Mouse (Mus musculus) stomach, postnatal 0 days (tissue): ENCODE measurements around the gene Fbxl3. TPM values are rescaled to one million over a fixed set of nuclear protein-coding genes. Genes with fewer than 3 reads are reported as not detected.
A peak's percentile ranks its signal among the peaks of the same experiment; 100 is the strongest.

ENCODE experiments used
- ATAC-seq: fragments of 200-750 bp; cut with Nextera tagmentation; 2 replicates; pipeline ENCODE4 v1.8.0; 2017; ENCODE audit not compliant: low FRiP score, low TSS enrichment
- DNase-seq: peaks from one replicate; pipeline ENCODE4 v3.0.0-alpha.2; 2016; ENCODE audit warnings: low spot score
- H3K27ac ChIP-seq: fragments of 300-500 bp; sonication (generic); replicated peaks from 2 replicates; pipeline ENCODE4 v1.5.1; 2014; ENCODE audit warnings: mild to moderate bottlenecking, control low read depth
- H3K27me3 ChIP-seq: fragments of 300-500 bp; sonication (generic); 2 replicates; pipeline ENCODE4 v1.6.1; 2014; ENCODE audit warnings: low read length; ENCODE audit not compliant: control insufficient read depth, insufficient read depth
- H3K36me3 ChIP-seq: fragments of 300-500 bp; sonication (generic); 2 replicates; pipeline ENCODE4 v1.6.1; 2014; ENCODE audit warnings: low read length, mixed read lengths; ENCODE audit not compliant: control insufficient read depth, insufficient read depth
- H3K4me1 ChIP-seq: fragments of 300-500 bp; sonication (generic); replicated peaks from 2 replicates; pipeline ENCODE4 v1.6.1; 2014; ENCODE audit warnings: antibody characterized with exemption; ENCODE audit not compliant: control insufficient read depth, insufficient read depth
- H3K4me2 ChIP-seq: fragments of 300-500 bp; sonication (generic); replicated peaks from 2 replicates; pipeline ENCODE4 v1.6.1; 2014; ENCODE audit warnings: low read depth, mild to moderate bottlenecking, control low read depth, moderate library complexity
- H3K4me3 ChIP-seq: fragments of 300-500 bp; sonication (generic); 2 replicates; pipeline ENCODE4 v1.5.1; 2014; ENCODE audit warnings: low read depth, low read length, control low read depth
- H3K9ac ChIP-seq: fragments of 300-500 bp; sonication (generic); 2 replicates; pipeline ENCODE4 v1.6.1; 2014; ENCODE audit warnings: mild to moderate bottlenecking, low read length, control low read depth, mixed read lengths
- H3K9me3 ChIP-seq: fragments of 300-500 bp; sonication (generic); 2 replicates; pipeline ENCODE4 v1.6.1; 2016; ENCODE audit warnings: low read length; ENCODE audit not compliant: control insufficient read depth
- CTCF ChIP-seq: IDR thresholded peaks from 2 replicates; pipeline ENCODE4 v1.5.1; 2016; ENCODE audit warnings: antibody characterized with exemption, low read depth, mild to moderate bottlenecking, moderate library complexity
- EP300 ChIP-seq: optimal IDR thresholded peaks from 2 replicates; pipeline ENCODE3; 2016; ENCODE audit warnings: antibody characterized with exemption
- WGBS: fragments of 180-500 bp; shearing (Covaris S2); extraction: QIAGEN DNeasy Blood & Tissue Kit; methylation state at CpG from one replicate; pipeline ENCODE4 v1.1.7; 2014; 5-methylcytosine and 5-hydroxymethylcytosine counted together
- polyA plus RNA-seq: library from polyadenylated mRNA; unstranded; fragments of >200 nt; fragmentation: Nextera tagmentation; extraction: Ambion mirVana; gene quantifications from 2 replicates; pipeline ENCODE4 v1.2.1, GENCODE M21; 2015

Gene Fbxl3
- polyA plus RNA-seq, 1 experiment from 2014 or later, result 16.2 TPM

DNA sequence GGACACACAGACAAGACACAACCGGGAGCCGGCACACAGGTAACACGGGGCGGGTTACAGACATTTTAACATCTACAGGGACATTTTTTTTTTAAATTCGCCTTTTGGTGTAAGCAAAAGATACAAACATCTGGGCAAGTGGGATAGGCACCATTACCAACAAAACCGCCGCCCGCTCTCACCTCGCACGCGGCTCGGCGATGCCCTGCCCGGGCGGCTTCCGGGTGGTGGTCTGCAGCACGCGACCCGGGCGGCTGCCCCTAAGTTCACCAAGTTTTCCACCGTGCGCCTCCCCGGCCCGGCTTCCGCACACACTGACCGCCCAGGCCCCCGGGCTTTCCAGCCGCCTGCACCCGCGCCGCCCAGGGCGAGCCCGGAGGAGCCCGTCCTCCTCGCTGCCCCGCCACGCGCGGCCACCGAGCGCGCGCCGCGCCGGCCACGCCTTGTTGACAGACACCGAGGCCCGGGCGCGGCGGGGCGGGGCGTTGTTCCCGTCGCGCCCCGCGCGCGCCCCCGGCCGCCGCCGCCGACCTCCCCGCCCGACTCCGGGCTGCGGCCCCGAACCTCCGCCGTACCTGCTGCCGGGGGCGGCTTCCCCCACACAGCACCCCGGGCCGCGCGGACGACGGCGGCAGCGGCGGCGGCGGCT is 655 bp downstream of the Fbxl3 start:
- ATAC-seq, result peak; percentile 85
- DNase-seq, result peak; percentile 91
- no peaks in the 10 kb centered on the region for H3K27me3 ChIP-seq
- peak overlapping the region; percentile 100 for H3K9ac ChIP-seq
- H3K9me3 ChIP-seq, result no peaks in the 10 kb centered on the region
- TF ChIP-seq EP300, result no peak
- TF ChIP-seq CTCF, result no peak
- H3K27ac ChIP-seq, result peak overlapping the region; percentile 100
- under 1% methylated on average over 41 of the region's 86 CpGs for WGBS
- H3K4me3 ChIP-seq, result peak overlapping the region; percentile 95
- no peaks in the 10 kb centered on the region; the same call in 1 of the 2 replicates for H3K4me1 ChIP-seq
- peaks cover 3% of the 10 kb centered on the region; the same call in 1 of the 2 replicates for H3K36me3 ChIP-seq
- H3K4me2 ChIP-seq, result peak overlapping the region; percentile 67

DNA sequence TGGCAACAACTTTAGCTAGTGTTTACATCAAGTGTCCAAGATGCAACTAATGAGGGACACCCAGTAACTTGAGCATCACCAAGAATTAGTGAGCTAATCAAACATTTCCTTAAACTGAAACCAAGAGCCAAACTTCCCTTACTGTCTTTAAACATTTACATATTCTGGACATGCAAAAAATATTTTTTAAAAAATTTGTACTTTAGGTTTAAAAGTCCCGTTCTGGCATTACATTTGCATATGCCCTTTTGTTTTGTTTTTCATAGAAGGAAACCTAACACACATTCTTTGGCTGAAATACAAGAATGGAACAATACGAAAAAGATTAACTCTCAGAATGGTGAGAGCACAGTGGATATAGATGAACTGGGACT is 1.2 kb downstream of the Fbxl3 start:
- DNase-seq (no peak), ATAC-seq (no peak)
- H3K9ac ChIP-seq, result peak overlapping the region; percentile 100
- no peaks in the 10 kb centered on the region for H3K27me3 ChIP-seq
- WGBS, result 0% methylated on average over 2 of the region's 2 CpGs
- peak overlapping the region; percentile 67 for H3K4me2 ChIP-seq
- TF ChIP-seq CTCF (no peak), EP300 (no peak)
- peak overlapping the region; percentile 95 for H3K4me3 ChIP-seq
- H3K27ac ChIP-seq, result peak overlapping the region; percentile 100
- H3K9me3 ChIP-seq, result no peaks in the 10 kb centered on the region
- H3K36me3 ChIP-seq, result peaks cover 3% of the 10 kb centered on the region; the same call in 1 of the 2 replicates
- no peaks in the 10 kb centered on the region; the same call in 1 of the 2 replicates for H3K4me1 ChIP-seq

DNA sequence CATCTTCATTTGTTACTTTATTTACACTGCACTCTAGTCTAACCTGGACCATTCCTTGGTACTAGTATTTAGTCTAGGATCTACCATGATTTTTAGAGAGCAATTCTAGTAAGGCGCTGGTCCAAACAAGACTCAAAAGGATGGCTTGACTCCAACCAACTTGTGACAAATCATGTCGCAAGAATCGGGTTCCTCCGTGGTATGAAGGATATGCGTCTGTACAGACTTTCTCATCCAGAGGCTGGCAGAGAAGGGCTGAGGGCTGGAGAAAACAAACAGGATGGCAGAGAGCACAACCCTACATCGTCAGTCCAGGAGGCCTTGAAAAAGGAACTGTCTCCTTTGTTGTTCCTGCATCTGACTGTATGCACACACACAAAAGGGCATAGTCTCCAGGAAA is 2.7 kb downstream of the Fbxl3 start:
- no peak for ATAC-seq
- 48% methylated on average over 6 of the region's 6 CpGs for whole genome bisulfite sequencing

DNA sequence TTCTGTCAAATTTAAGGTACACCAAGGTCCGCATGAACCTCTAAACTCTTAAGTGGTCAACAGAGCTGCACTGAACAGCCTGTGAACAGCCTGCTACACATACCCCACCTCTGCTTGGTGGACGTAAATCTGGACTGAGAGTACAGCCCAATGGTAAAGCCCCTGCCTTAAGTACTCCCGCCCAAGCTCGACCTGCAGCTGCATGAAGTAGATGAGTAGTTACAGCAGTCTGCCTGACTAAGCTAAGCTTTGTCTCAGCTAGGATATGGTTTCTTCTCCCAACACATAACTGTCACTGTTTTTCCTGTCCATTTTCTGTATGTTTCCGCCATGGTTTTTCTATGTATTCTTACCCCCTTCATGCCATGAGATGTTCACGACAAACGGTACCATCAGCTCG is 3.5 kb downstream of the Fbxl3 start:
- ATAC-seq, result no peak
- H3K9ac ChIP-seq, result no peak overlapping the region
- TF ChIP-seq EP300, result no peak
- no peak for TF ChIP-seq CTCF
- H3K27ac ChIP-seq, result no peak overlapping the region
- peaks cover 4% of the 10 kb centered on the region for H3K36me3 ChIP-seq
- H3K4me3 ChIP-seq, result no peak overlapping the region
- H3K9me3 ChIP-seq, result no peaks in the 10 kb centered on the region
- H3K27me3 ChIP-seq, result no peaks in the 10 kb centered on the region
- no peak for DNase-seq
- no peaks in the 10 kb centered on the region; the same call in 1 of the 2 replicates for H3K4me1 ChIP-seq
- 93% methylated on average over 8 of the region's 8 CpGs for WGBS
- no peak overlapping the region for H3K4me2 ChIP-seq

More for the DNA sequence above, 2.7 kb downstream of the Fbxl3 start:
- TF ChIP-seq EP300, result no peak
- no peak for TF ChIP-seq CTCF
- Histone ChIP-seq H3K27ac (no peak overlapping the region), H3K36me3 (peaks cover 3% of the 10 kb centered on the region; the same call in 1 of the 2 replicates), H3K27me3 (no peaks in the 10 kb centered on the region), H3K4me3 (no peak overlapping the region), H3K4me2 (no peak overlapping the region), H3K4me1 (no peaks in the 10 kb centered on the region; the same call in 1 of the 2 replicates), H3K9ac (no peak overlapping the region), H3K9me3 (no peaks in the 10 kb centered on the region)
- DNase-seq, result no peak

DNA sequence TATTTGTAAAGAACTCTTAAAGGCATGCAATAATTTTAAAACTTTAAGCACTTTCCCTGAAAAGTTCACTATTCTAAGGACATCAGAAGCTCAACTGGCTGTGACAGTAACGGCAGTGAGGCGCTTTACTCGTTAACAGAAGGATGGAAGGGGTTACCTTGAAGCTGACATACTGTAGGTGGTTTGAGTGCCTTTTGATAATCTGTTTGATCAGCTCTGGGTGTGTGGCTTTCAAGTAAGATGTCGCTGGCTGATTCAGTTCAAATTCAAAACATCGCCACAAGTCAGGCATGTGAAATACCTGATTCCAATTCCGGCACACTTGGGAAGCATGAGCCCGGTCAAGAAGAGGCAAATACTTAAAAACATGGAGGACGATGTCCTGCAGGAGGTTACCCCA is 4.3 kb downstream of the Fbxl3 start:
- ATAC-seq (no peak), DNase-seq (no peak)
- Histone ChIP-seq H3K4me3 (no peak overlapping the region), H3K27me3 (no peaks in the 10 kb centered on the region), H3K9me3 (no peaks in the 10 kb centered on the region), H3K36me3 (peaks cover 5% of the 10 kb centered on the region), H3K4me1 (no peaks in the 10 kb centered on the region; the same call in 1 of the 2 replicates), H3K27ac (no peak overlapping the region), H3K9ac (no peak overlapping the region), H3K4me2 (no peak overlapping the region)
- WGBS, result 88% methylated on average over 8 of the region's 8 CpGs
- TF ChIP-seq CTCF (no peak), EP300 (no peak)

DNA sequence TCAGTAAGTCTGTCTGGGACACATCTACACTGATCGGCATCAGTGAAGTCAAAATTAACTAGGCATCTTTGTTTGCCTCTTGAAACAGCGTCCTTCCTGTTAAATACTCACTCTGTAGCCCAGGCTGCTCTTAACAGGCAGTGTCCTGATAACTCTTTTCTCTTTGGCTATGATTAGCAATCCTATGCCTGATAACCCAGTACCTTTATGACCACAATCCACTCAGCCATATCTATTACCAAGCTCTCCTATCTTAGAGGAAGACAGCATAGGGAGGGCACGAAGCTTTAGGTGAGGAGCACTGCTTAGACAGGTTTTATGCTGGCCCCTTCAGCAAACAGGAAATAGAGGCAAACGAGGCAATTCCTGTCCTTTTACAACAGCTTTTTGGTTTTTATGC is 5.7 kb downstream of the Fbxl3 start:
- no peaks in the 10 kb centered on the region for H3K9me3 ChIP-seq
- H3K9ac ChIP-seq, result no peak overlapping the region
- DNase-seq (no peak), ATAC-seq (0 out of 2 replicates have a peak, but pooled peaks have one; percentile 16)
- no peak overlapping the region for H3K4me2 ChIP-seq
- H3K4me1 ChIP-seq, result no peaks in the 10 kb centered on the region; the same call in 1 of the 2 replicates
- WGBS, result 41% methylated on average over 4 of the region's 4 CpGs
- TF ChIP-seq CTCF (no peak), EP300 (no peak)
- H3K27ac ChIP-seq, result no peak overlapping the region
- H3K27me3 ChIP-seq, result no peaks in the 10 kb centered on the region
- H3K36me3 ChIP-seq, result peaks cover 5% of the 10 kb centered on the region
- no peak overlapping the region for H3K4me3 ChIP-seq
